Mouse (Mus musculus): Measurements from ENCODE around the gene Armc2.

Armc2 gene

GRCm38 (mm10) chr10:41907473-41907872 lies 110.8 kb downstream of the Armc2 start:
- DNase-seq (ENCODE audit: low spot score): no peak

GRCm38 (mm10) chr10:41901864-41902263 lies 116.4 kb downstream of the Armc2 start:
- no peak for DNase-seq (ENCODE audit: low spot score)

- no peak for DNase-seq (ENCODE audit: low spot score)
These were observed 116.8 kb downstream of the Armc2 start for GRCm38 (mm10) chr10:41901456-41901855.

GRCm38 (mm10) chr10:41896865-41897264 lies 121.4 kb downstream of the Armc2 start:
- no peak for DNase-seq (ENCODE audit: low spot score)

- no peak for DNase-seq (ENCODE audit: low spot score)
These were observed 121.8 kb downstream of the Armc2 start for GRCm38 (mm10) chr10:41896425-41896824.

GRCm38 (mm10) chr10:41893433-41894411 lies 124.5 kb downstream of the Armc2 start:
- no peak for DNase-seq (ENCODE audit: low spot score)

GRCm38 (mm10) chr10:41891312-41891711 lies 126.9 kb downstream of the Armc2 start:
- DNase-seq (ENCODE audit: low spot score): no peak

GRCm38 (mm10) chr10:41890537-41890936 lies 127.7 kb downstream of the Armc2 start:
- no peak for DNase-seq (ENCODE audit: low spot score)

- DNase-seq (ENCODE audit: low spot score): no peak
These were observed 128.7 kb downstream of the Armc2 start for GRCm38 (mm10) chr10:41889566-41889965.

GRCm38 (mm10) chr10:41888365-41888941 lies 129.8 kb downstream of the Armc2 start:
- no peak for DNase-seq (ENCODE audit: low spot score)

- DNase-seq (ENCODE audit: low spot score): peak; percentile 90
These were observed 131.0 kb downstream of the Armc2 start for GRCm38 (mm10) chr10:41887080-41887821.

GRCm38 (mm10) chr10:41883741-41884575 lies 134.3 kb downstream of the Armc2 start:
- DNase-seq (ENCODE audit: low spot score): no peak

- DNase-seq (ENCODE audit: low spot score): no peak
These were observed 136.8 kb downstream of the Armc2 start for GRCm38 (mm10) chr10:41881438-41881837.

- no peak for DNase-seq (ENCODE audit: low spot score)
These were observed 137.5 kb downstream of the Armc2 start for GRCm38 (mm10) chr10:41880777-41881176.

- no peak for DNase-seq (ENCODE audit: low spot score)
These were observed 138.0 kb downstream of the Armc2 start for GRCm38 (mm10) chr10:41880206-41880605.

- no peak for DNase-seq (ENCODE audit: low spot score)
These were observed 138.6 kb downstream of the Armc2 start for GRCm38 (mm10) chr10:41879675-41880074.

GRCm38 (mm10) chr10:41878344-41878743 lies 139.9 kb downstream of the Armc2 start:
- no peak for DNase-seq (ENCODE audit: low spot score)

- DNase-seq (ENCODE audit: low spot score): no peak
These were observed 142.6 kb downstream of the Armc2 start for GRCm38 (mm10) chr10:41875624-41876023.

GRCm38 (mm10) chr10:41871564-41871963 lies 146.7 kb downstream of the Armc2 start:
- DNase-seq (ENCODE audit: low spot score): no peak

GRCm38 (mm10) chr10:41870101-41870500 lies 148.1 kb downstream of the Armc2 start:
- DNase-seq (ENCODE audit: low spot score): no peak

- no peak for DNase-seq (ENCODE audit: low spot score)
These were observed 150.3 kb downstream of the Armc2 start for GRCm38 (mm10) chr10:41867956-41868355.

- DNase-seq (ENCODE audit: low spot score): no peak
These were observed 151.4 kb downstream of the Armc2 start for GRCm38 (mm10) chr10:41866838-41867154.
